Mouse (Mus musculus) gastrocnemius, adult 8-10 months (tissue): Measurements from ENCODE around the gene Ulk3. TPM values are rescaled to one million over a fixed set of nuclear protein-coding genes. Genes with fewer than 3 reads are reported as not detected.

ENCODE experiments used
- DNase-seq, 2 experiments: peaks; one replicate each; pipeline ENCODE4 v3.0.0; 2022; ENCODE audit warnings: low spot score in 2 of 2
- total RNA-seq, 4 experiments: library from RNA; stranded (reverse); gene quantifications; 2 replicates each; pipeline ENCODE4 v1.2.4; 2022

Ulk3 gene
- total RNA-seq, 4 experiments from 2014 or later = 3.3 to 4.8 (median 4.2) TPM

DNA sequence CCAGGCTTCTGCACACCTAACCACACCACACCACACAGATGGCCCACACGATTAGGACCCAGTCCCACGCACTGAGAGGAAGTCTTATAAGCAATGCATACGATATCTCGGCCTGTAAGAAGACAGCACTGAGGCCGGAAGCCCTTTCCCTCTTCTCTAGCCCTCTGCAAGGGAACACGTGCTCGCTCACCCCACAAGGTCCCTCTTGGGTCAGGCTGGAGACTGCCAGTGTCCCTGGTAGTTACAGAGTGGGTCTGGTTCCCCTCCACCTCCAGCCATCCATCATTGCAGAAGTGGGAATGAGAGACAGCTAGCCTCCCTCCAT lies 54.6 kb downstream of the Ulk3 start:
- DNase-seq = no peak

DNA sequence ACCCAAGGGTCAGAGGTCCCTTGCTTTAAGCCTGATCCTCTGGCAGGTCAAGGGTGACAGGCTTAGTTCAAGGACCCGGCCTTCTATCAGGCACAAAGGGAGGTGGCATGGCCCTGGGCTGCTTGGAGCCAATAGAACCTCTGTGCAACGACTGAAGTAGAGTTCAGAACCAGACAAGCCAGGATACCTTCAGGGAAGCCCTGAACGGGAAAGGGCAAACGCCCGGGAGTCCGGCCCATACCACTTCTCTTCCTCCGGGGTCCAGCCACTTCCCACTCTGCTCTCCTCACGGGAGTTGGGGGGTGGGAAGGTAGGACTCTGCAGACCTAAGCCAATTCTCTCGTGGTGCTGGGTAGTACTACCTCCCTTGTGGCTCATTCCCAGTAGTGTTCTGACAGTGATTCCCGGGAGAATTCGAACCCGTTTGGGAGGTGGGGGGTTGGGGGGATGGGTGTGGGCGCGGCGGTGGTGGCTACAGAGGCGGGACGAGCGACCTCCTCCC lies 55.2 kb downstream of the Ulk3 start:
- DNase-seq = no peak

DNA sequence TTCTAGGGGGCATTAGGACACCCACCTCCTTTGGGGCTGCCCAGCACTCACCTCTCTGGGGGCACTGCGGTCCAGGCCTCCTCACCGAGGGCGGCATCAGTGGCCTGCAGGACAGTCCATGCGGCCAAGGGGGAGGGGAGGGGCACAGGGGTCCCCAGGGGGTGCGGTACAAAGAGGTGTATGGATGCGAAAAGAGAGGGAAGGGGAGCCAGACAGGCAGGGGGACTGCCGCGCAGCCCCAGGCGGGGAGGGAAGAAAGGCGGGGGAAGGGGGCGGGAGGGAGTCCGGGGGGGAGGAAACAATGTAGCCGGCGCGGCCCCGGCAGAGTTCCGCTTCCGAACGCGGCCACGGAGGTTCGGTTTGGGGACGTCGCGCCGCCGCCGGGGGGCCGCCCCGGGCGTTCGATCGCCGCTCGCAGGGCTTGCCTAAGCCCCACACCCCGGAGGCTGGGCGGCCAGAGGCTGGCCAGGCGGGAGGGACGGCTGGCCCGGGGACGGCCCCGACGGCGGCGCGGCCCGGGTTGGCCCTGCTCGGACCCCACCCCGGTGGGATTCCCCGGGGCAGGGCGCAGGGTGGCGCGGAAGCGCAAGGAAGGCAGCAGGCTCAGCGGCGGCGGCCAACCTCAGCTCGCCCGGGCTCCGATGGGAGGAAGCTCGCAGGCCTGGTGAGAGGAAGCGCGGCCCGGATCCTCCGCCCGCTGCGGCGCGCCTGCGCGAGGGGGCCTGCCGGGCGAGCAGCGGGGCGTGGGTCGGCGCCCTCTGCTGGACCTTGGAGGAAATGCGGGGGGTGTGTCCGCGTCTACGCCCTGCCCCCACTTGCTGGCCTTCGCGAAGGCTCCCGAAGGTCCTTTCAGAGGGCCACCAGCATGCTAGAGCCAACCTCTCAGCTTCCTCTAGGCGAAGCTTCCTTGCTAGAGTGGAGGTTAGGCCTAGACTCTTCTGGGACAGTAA lies 56.0 kb downstream of the Ulk3 start:
- DNase-seq = peak; percentile 81 to 89

Other genes starting within 250 kb of the Ulk3 start
- 10 to 100 TPM in 1 of 4 experiments, 1 to 10 TPM in 3; 7.0 to 10.8 (median 7.6) TPM for gene Ppcdc, start 149.3 kb upstream of the Ulk3 start, total RNA-seq
- gene Scamp5, start 121.4 kb upstream of the Ulk3 start, total RNA-seq = 1 to 10 TPM in 1 of 4 experiments, under 1 TPM in 3; 0.34 to 1.3 (median 0.76) TPM
- not detected for gene Rpp25, start 85.4 kb upstream of the Ulk3 start, total RNA-seq
- gene Cox5a, start 68.2 kb upstream of the Ulk3 start, total RNA-seq = 1,000 to 10,000 TPM; 1,141 to 1,247 (median 1,173) TPM
- 1 to 10 TPM; 4.3 to 6.5 (median 5.5) TPM for gene Fam219b, start 51.9 kb upstream of the Ulk3 start, total RNA-seq
- gene Mpi, start 36.7 kb upstream of the Ulk3 start, total RNA-seq = 10 to 100 TPM; 71.2 to 89.3 (median 74.4) TPM
- gene Scamp2, start 28.5 kb upstream of the Ulk3 start, total RNA-seq = 10 to 100 TPM; 35.5 to 42.9 (median 37.1) TPM
- not detected for gene Cplx3, start 16.8 kb downstream of the Ulk3 start, total RNA-seq
- gene Lman1l, start 31.3 kb downstream of the Ulk3 start, total RNA-seq = not detected
- gene Csk, start 64.2 kb downstream of the Ulk3 start, total RNA-seq = 10 to 100 TPM in 1 of 4 experiments, 1 to 10 TPM in 3; 8.0 to 10.5 (median 8.8) TPM
- gene Cyp1a2, start 94.3 kb downstream of the Ulk3 start, total RNA-seq = not detected
- under 1 TPM; 0.41 to 0.60 (median 0.52) TPM for gene Cyp1a1, start 98.5 kb downstream of the Ulk3 start, total RNA-seq
- 1 to 10 TPM; 4.8 to 6.7 (median 6.3) TPM for gene Edc3, start 119.1 kb downstream of the Ulk3 start, total RNA-seq
- 10 to 100 TPM; 41.4 to 61.1 (median 44.6) TPM for gene Clk3, start 176.4 kb downstream of the Ulk3 start, total RNA-seq
- 1 to 10 TPM; 3.1 to 6.0 (median 4.4) TPM for gene Arid3b, start 247.3 kb downstream of the Ulk3 start, total RNA-seq